Mouse (Mus musculus) macrophage (primary cell): ENCODE data around the gene Gm20820. TPM values are rescaled to one million over a fixed set of nuclear protein-coding genes. Genes with fewer than 3 reads are reported as not detected.
"Not testable (repeated sequence)": the region's sequence is repeated elsewhere in the genome, so short reads cannot be mapped to it uniquely, and the experiment has no call there.

Experiments
- H3K27ac ChIP-seq: fragments of 350-480 bp; formaldehyde crosslinking; 2 replicates; pipeline ENCODE4 v1.9.0; 2021
- H3K36me3 ChIP-seq: fragments of 350-480 bp; formaldehyde crosslinking; 2 replicates; pipeline ENCODE4 v1.9.0; 2021; ENCODE audit errors: inconsistent target
- H3K4me3 ChIP-seq: fragments of 350-480 bp; formaldehyde crosslinking; 2 replicates; pipeline ENCODE4 v1.9.0; 2021; ENCODE audit errors: inconsistent target
- H3K79me2 ChIP-seq: fragments of 350-480 bp; formaldehyde crosslinking; 2 replicates; pipeline ENCODE4 v1.9.0; 2021; ENCODE audit errors: inconsistent target
- WGBS: methylation state at CpG from one replicate; pipeline ENCODE4 v1.1.7; 2026; ENCODE audit warnings: inconsistent platforms; ENCODE audit not compliant: missing documents; 5-methylcytosine and 5-hydroxymethylcytosine counted together
- polyA plus RNA-seq: library from polyadenylated mRNA; stranded (reverse); fragments of 250-400 nt; gene quantifications from 3 replicates; pipeline ENCODE4 v1.2.4, GENCODE M21; 2018; ENCODE audit warnings: inconsistent platforms
- total RNA-seq, 78 experiments: library from RNA; depleted of rRNA; stranded (reverse); fragments of 250-400 nt; gene quantifications; 1 replicate in 9 of 78; 2 replicates in 24 of 78; 3 replicates in 43 of 78; 4 replicates in 2 of 78; pipeline ENCODE4 v1.2.4; 2018; ENCODE audit warnings: inconsistent platforms in 56 of 78

Gene Gm20820
- total RNA-seq (2018; cell fraction: chromatin; rRNA removed): not detected
- not detected for total RNA-seq (2018; cell fraction: cytosol; rRNA removed)
- not detected for total RNA-seq (2018; cell fraction: nucleus; rRNA removed)
- not detected in 3 replicates for polyA plus RNA-seq

DNA sequence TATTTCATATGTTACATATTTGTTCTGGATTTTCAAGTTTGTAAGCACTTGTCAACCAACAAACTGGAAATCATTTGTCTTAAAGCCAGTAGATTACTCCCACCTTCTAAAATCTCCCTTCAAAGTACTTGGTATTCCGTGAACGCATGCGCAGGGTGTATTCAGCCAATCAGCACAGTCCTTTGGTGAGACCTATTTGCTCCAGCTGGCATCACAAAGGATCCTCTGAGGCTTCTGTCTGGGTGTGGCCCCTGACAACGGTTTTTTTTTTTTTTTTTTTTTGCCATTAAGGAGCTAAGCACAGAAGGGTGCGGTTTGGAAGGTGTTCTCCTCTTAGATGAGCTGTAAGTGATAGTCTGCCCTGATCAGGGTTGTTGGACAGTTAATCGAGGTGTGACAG is at the start of gene Gm20820:
Gene Gm20820, plus strand, starts transcription at position 301 of the 400 bp plus-strand sequence.
- H3K79me2 ChIP-seq, H3K27ac ChIP-seq, H3K4me3 ChIP-seq, H3K36me3 ChIP-seq: not testable (repeated sequence)
- whole genome bisulfite sequencing: no CpG with 5 or more reads among the region's 6 CpGs
